Mouse (Mus musculus): ENCODE measurements around the gene Gps2.
A peak's percentile ranks its signal among the peaks of the same experiment; 100 is the strongest.

The Gps2 gene

GRCm38 (mm10) chr11:69913554-69914371, at the start of gene Gps2:
TSS of gene Gps2 (plus strand) at chr11:69913888.
- DNase-seq (ENCODE audit: low spot score) = peak; percentile 94

DNA sequence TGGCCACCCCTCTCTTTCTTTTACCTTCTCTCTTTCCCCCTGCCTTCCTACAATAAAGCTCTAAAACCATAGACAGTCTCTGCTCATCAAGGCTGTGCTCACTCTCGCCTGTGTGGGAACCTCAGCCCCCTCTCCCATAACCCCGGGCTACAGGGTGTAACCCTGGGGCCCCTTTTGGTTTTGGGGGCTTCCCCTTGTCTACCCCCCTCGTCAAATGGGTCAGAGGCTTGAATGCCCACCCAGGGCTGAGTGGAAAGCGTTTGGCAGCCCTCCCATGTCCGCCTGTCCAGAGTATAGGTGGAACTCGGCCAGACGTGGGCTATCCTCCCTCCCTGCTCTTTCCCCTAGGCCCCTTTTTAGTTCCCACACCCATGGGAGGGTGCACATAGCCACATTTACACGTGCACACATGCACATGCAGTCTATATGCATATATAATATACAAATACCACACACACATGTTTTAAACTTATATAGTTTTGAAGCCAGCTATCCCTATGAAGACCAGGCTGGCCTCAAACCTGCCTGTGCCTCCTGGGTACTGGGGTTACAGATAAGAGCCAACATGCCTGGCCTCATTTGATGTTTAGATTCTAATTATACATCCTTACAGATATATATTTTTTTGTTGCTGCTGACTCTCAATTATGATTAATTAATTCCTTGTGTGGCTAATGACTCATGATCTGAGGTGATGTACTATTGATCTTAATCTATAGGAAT, 49.4 kb upstream of the Gps2 start:
- DNase-seq (ENCODE audit: low spot score) = no peak

DNA sequence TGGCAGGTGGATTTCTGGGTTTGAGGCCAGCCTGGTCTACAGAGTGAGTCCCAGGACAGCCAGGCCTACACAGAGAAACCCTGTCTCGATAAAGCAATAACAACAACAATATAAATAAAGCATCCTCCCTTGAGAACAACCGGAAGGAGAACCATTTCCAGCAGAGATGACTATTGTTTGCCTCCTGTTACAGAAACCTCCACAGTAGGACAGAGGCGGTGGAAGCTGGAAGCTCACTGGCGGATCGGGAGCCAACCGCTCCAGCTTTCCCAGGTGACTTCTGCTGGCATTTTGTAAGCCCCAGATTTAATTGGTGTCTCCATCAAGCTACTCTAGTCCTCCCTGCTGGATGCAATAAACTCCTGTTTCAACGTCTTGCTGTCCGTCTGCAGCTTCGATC, 48.1 kb upstream of the Gps2 start:
- no peak for DNase-seq (ENCODE audit: low spot score)

DNA sequence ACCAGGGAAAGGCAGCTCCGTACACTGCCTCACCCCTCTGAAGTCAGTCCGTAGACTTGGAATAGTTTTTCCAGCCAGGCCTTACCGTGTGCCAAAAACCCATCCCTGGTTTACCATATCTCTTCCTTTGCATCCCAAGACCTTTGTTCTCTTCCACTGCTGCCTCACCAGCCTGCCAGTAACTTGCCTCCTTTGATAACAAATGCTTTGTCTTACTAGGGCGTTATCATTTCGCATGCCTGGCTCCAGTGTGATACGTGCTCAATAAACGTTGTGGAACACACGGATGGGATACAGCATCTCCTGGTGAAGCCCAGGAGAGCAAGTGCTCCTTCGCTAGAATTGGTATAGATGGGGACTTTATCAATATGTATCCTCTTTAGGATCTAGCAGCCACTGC, 46.4 kb upstream of the Gps2 start:
- no peak for DNase-seq (ENCODE audit: low spot score)

DNA sequence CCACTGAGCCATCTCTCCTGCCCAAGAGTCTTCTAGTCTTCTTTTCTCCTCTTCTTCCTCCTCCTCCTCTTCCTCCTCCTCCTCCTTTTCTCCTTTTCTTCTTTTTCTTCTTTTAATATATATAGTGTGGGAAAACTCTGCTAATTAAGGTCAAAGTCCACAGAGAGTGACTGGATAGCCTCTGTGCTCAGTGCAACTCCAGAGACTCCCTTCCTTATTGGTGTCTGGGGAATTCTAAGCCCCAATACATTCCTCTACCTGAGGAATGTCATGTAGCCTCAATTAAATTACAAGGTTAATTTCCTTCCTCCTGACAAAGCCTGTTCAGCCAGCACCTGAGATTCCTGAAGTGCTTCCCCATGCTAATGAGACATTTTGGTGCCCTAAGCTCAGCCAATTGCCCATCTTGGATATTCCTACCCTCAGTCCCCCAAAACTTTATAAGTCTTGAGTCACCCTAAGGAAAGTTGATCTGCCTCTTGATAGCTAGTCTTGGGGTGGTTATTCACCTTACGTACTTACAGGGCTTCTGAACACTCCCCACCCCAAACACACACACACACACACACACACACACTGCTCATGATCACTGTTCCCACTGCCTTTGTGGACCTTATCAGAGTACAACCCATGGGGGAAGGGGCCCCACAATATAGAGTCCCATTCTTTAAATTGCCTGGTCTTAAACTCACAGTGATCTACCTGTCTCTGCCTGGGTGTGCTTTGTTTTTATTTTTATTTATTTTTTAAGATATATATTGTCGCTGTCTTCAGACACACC, 43.2 kb upstream of the Gps2 start:
- DNase-seq (ENCODE audit: low spot score) = no peak

GRCm38 (mm10) chr11:69871822-69872221, 41.9 kb upstream of the Gps2 start:
- DNase-seq (ENCODE audit: low spot score) = no peak

- DNase-seq (ENCODE audit: low spot score) = no peak
Observed at GRCm38 (mm10) chr11:69872451-69872850, 41.2 kb upstream of the Gps2 start.

- DNase-seq (ENCODE audit: low spot score) = no peak
Observed at GRCm38 (mm10) chr11:69876186-69876585, 37.5 kb upstream of the Gps2 start.

GRCm38 (mm10) chr11:69876867-69877266, 36.8 kb upstream of the Gps2 start:
- DNase-seq (ENCODE audit: low spot score) = peak; percentile 88

DNA sequence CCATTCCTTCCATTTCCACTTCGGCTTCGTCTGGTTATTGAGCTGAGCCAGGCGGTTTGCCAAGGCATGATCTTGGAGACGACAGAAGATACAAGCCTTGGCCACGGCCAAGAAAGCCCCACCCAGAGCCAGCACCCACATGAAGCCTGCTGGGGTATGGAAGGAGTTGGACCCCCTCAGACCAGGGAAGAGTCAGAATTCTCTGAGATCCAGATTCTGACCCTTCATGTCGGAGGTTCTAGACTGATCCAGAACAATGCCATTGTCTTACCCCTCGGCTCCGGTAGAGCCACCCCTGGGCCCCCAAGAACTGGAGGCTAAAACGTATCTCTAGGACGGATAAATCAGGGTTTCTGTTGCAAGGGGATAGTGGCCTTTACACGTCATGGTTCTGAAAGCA, 35.8 kb upstream of the Gps2 start, which contains the start of gene Tmem95:
Gene Tmem95 (minus strand): TSS at position 141 of the 400 bp plus-strand sequence.
- no peak for DNase-seq (ENCODE audit: low spot score)

DNA sequence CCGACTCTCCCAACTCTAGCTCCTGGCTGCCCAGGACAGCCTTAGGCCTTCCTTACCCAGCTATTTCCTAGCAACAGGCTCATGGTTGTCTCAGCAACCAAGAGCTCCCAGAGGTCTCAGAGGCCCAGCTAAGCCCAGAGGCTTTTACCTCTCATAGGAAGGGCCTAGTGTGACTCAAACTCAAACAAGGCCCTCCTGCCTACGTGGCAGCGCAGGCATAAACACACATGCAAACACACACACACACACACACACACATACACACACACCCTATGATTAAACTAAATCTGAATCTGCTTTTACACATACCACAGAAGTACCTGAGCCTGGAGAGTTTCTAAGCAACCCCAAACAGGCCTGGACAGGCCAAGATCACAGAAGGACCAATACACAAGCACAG, 35.3 kb upstream of the Gps2 start:
- DNase-seq (ENCODE audit: low spot score) = no peak

DNA sequence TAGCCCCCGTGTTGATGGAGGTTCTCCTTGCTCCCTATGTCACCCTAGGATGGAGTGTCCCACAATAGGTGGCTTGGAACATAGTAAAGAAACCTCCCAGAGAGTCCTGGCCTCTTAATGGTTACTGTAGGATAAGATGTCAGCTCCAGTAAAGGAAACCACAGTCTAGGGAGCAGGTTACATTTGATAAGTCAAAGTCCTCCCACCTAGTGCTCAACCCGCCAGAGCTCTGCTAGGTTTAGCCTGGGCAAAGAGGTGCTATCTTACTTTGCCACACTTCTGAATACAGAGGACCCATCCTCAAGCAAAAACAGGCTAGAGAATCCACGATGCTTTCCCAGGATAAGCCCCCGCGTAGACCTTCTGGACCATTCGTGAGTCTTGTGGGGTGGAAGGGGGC, 34.7 kb upstream of the Gps2 start:
- no peak for DNase-seq (ENCODE audit: low spot score)

DNA sequence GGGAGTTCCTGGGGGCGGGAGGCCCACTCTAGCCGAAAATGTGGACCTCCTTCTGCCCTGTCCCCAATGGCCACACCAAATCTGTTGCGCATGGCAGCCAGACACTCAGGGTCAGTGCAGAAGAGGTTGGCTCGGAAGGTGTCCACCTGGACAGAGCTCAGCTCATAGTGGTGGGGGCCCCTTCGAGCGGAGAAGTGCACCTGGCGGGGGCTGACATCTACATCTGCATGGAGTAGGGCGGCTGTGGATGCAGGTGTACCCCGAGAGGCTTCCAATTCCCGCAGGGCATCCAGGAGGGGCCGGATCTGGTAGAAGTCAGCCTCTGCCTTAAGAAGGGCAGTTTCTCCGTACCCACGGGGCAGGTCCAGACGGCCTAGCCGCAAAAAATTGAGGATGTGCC, 34.0 kb upstream of the Gps2 start:
- no peak for DNase-seq (ENCODE audit: low spot score)

GRCm38 (mm10) chr11:69880506-69880852, 33.2 kb upstream of the Gps2 start:
- peak; percentile 77 for DNase-seq (ENCODE audit: low spot score)

GRCm38 (mm10) chr11:69880853-69881603, 32.7 kb upstream of the Gps2 start, which contains the start of gene Kctd11:
TSS of gene Kctd11 (minus strand) at chr11:69881406.
- peak; percentile 81 for DNase-seq (ENCODE audit: low spot score)

DNA sequence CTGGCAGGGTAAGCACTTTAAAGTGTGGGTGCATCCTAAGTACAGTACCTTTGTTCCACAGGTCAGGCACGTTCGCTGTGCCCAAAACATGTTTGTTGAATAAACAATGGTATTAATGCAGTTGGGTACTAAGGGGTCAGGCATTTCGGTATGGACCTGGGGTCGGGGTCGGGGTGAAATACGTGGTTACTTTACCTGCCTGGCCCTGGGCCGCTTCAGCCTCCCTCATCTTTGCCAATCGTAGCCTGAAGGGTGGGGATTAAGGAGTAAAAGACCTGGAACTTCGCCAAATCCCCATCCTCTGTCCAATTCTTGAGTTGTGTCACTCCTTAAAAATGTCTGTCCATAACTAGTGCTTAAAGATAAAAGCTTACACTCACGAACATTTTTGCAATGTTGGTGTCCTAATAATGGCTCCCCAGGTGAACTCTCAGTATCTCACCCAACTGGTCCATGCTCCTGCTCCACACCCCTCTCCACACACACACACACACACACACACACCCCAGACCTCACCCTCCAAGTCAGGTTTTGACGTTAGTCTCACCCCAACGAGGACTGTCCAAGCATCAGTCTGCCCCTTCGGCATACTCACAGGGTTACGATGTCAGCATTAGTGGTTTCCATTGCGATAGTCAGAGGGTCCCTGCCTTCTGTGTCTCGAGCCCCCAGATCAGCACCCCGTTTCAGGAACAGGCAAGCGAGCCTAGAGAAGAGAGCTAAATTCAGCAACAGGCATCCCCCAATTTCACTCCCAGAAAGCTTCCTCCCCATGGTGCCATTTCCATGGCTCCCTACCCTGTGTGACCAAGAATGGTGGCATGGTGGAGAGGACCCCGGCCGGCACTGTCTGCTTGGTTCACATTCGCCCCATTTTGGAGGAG, 31.7 kb upstream of the Gps2 start:
- DNase-seq (ENCODE audit: low spot score) = no peak

- DNase-seq (ENCODE audit: low spot score) = peak; percentile 53
Observed at GRCm38 (mm10) chr11:69883066-69883465, 30.6 kb upstream of the Gps2 start.

DNA sequence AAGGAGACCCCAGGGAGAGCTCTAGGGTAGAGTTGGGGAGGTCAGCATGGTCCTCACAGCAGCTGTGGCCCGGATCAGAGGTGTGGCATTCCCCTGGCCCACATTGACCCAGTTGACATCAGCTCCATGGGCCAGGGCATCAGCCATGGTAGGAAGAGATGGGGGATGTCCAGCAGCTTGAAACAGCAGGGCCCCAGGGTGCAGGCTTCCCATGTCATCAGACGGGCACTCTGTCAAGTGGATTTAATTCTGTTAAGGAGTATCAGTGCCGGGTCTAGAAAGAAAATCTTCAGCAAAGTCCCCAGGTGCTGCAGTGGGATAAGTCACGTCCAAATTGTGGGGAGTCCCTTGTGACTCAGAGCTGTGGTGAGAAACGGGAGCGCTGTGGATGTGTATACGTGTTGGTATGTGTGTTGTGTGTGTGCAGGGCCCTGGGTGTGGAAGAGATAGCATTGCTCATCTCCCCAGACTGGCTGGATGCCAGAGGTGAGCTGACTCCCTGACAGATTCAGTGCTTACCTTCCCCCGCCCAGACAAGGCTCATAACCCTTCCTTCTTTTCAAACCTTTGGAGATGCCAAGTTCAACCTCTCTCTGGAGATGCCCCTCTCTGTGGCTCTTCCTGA, 30.0 kb upstream of the Gps2 start:
- DNase-seq (ENCODE audit: low spot score) = no peak

GRCm38 (mm10) chr11:69884240-69884639, 29.4 kb upstream of the Gps2 start:
- no peak for DNase-seq (ENCODE audit: low spot score)

DNA sequence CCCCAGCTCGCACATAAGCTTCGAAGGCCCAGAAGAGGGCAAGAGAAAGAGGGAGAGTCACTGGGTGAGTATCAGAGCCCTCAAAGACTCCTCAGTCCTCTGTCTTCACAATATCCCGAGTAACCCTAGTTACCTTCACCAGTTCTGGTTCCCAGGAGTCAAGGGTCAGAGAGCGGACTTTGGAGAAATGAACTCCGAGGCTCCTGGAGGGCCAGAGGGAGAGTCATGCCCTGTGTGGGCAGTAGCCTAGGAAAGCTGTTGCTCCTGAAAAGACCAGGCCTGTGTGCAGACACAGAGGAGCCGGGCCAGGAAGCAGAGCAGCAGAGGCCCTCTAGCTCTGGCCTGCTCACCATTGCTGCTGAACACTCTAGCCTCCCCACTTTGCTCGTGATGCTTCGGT, 29.0 kb upstream of the Gps2 start:
- no peak for DNase-seq (ENCODE audit: low spot score)

All from retina, embryonic 14.5 days (tissue).